Mouse (Mus musculus): ENCODE results near the gene Camsap1. TPM values are rescaled to one million over a fixed set of nuclear protein-coding genes. Genes with fewer than 3 reads are reported as not detected.

The Camsap1 gene
- total RNA-seq, 2 experiments from 2014 or later: 28.2 to 28.7 TPM

DNA sequence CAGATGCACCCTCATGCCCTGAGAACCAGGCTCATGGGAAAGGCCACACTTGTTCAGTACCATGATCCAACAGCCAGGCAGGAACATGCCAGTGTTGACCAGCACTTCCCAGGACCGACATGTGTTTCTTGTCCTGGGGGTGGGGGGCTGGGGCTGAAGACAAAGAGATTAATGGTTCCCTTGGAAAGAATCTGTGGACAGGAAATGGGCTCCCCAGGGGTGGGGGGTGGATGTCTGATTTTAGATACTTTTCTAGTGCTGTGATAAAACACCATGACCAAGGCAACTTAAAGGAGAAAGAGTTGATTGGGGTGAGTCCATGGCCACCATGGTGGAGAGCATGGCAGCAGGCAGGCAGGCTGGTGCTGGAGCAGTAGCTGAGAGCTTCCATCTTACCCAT is 100.8 kb downstream of the Camsap1 start:
- DNase-seq: no peak

DNA sequence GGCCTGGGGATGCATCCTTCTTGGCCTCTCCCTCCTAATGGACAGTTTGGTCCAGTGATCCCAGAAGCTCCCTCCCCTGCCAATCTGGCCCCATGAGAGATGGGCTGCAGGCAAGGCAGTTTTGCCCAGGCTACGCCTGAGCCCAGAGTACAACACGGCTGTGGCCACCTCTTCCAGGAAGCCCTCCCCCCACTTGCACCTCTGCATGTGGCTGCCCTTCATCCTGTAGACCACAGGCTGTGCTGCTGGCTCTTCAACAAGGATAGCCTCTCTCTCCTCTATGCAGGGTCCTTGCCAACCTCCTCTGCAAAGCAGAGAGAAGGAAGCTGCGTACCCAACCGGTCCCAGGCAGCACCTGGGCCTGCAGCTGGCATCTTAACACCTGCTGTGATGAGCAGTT is 104.0 kb downstream of the Camsap1 start:
- DNase-seq: no peak

DNA sequence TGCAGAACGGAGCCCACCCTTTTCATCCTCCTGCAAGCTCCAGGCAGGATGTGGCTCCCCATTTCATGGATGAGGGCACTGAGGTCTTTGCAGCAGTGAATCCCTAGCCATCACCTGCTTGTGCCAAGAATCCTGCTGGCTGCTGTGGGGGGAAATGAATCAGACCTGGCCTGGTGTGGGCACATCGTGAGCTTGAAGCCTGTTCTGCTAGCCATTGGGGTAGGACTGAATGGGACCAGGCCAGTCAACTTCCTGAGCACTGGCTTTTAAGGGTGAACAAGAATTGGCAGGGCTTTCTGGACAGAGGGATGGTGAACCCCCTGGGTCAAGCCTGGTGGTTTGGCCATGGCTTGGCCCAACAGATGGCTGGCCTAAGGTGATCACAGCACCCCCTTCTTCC is 104.6 kb downstream of the Camsap1 start:
- DNase-seq: no peak

DNA sequence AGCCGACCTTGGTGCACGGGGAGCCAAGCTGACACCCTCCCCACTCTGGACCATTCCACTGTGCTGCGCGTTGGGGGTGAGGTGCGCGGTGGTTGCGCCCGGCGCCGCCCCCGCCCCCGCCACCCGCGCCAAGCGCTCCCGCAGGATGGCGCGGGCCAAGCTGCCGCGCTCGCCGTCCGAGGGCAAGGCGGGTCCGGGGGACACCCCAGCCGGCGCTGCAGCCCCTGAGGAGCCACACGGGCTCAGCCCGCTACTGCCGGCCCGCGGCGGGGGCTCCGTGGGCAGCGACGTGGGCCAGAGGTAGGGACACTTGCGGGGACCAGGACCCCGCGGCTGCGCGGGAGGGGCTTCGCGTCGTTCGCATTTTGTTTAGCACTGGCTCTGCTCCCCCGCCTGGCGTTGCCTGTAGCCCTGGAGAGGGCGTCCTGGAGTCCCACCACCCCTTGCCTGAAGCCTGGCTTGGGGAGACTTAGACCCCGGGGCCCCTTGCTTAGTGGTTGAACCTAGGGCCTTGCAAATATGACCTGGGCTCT is 105.3 kb downstream of the Camsap1 start:
- peak; percentile 29 for DNase-seq

DNA sequence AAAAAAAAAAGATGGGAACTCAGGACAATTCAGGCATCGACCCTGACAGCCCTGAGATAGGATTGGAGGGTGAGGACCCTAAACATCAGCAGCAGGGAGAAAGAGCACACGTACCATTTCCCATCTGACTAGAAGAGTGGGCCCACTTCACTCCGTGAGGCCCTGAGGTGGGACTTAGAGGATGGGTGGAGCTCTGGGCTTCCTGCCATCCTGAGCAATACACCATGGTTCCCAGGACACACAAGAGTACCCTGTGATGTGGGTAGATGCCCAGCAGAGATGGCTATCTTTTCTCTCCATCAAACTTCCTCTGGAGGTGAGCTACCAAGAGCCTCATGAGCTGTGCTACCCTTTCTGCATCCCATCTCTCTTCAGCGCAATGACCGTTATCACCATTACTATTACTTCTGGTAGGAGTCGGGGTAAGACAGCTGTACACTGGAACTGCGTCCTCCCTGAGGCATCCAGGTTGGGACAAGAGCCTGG is 105.8 kb downstream of the Camsap1 start:
- no peak for DNase-seq

Other genes starting within 250 kb of the Camsap1 start
- not detected for gene Obp2b, start 246.3 kb downstream of the Camsap1 start, total RNA-seq (2021)
- gene Lcn3, start 217.7 kb downstream of the Camsap1 start, total RNA-seq (2021): not detected
- gene Lcn11, start 206.3 kb downstream of the Camsap1 start, total RNA-seq (2021): not detected
- not detected for gene Gm13539, start 201.0 kb downstream of the Camsap1 start, total RNA-seq (2021)
- not detected for gene Glt6d1, start 167.4 kb downstream of the Camsap1 start, total RNA-seq (2021)
- gene Lcn9, start 160.1 kb downstream of the Camsap1 start, total RNA-seq (2021): not detected
- gene Sohlh1, start 136.0 kb downstream of the Camsap1 start, total RNA-seq (2021): not detected
- gene Kcnt1, start 119.5 kb downstream of the Camsap1 start, total RNA-seq (2021): 1 to 10 TPM; 4.0 to 7.2 TPM
- 10 to 100 TPM; 50.5 to 77.3 TPM for gene Ubac1, start 38.5 kb upstream of the Camsap1 start, total RNA-seq (2021)
- gene Nacc2, start 139.9 kb upstream of the Camsap1 start, total RNA-seq (2021): 10 to 100 TPM; 19.9 to 31.0 TPM
- gene Lhx3, start 225.0 kb upstream of the Camsap1 start, total RNA-seq (2021): under 1 TPM; 0.27 to 0.64 TPM

Measured in adrenal gland, postnatal 10 days (tissue).